Mouse (Mus musculus) C2C12 (cell line): ENCODE measurements at regions not wholly inside any gene's neighbourhood (a gene's known extent, or its start where the extent isn't known, plus 50 kb on each side); places are given as distances from the start of the nearest gene placed in this dataset.

Experiments
- H3K27me3 ChIP-seq: one replicate; pipeline ENCODE4 v1.6.1; 2011; ENCODE audit not compliant: control insufficient read depth, insufficient read depth, insufficient read length
- H3K36me3 ChIP-seq: one replicate; pipeline ENCODE4 v1.6.1; 2011; ENCODE audit not compliant: control insufficient read depth, insufficient read depth
- H3K4me3 ChIP-seq: one replicate; pipeline ENCODE4 v1.5.1; 2011; ENCODE audit warnings: mild to moderate bottlenecking, control low read depth; ENCODE audit not compliant: poor library complexity, insufficient read depth, severe bottlenecking
- H3K79me2 ChIP-seq: one replicate; pipeline ENCODE4 v1.6.1; 2011; ENCODE audit not compliant: control insufficient read depth, insufficient read depth
- H3K79me3 ChIP-seq: one replicate; pipeline ENCODE4 v1.6.1; 2011; ENCODE audit warnings: low read depth, control low read depth
- H3ac ChIP-seq: one replicate; pipeline ENCODE3; 2011; ENCODE audit warnings: low read depth; ENCODE audit not compliant: control insufficient read depth, insufficient read length
- CEBPB ChIP-seq: IDR thresholded peaks from one replicate; pipeline ENCODE4 v1.6.1; 2011; ENCODE audit warnings: low read depth, mild to moderate bottlenecking, control low read depth, moderate library complexity
- CTCF ChIP-seq: IDR thresholded peaks from one replicate; pipeline ENCODE4 v1.5.1; 2011; ENCODE audit not compliant: control insufficient read depth, insufficient read depth, insufficient read length
- FOSL1 ChIP-seq: IDR thresholded peaks from one replicate; pipeline ENCODE4 v1.8.0; 2011; ENCODE audit warnings: mild to moderate bottlenecking, low read length; ENCODE audit not compliant: poor library complexity, insufficient read depth, severe bottlenecking
- MAX ChIP-seq: IDR thresholded peaks from one replicate; pipeline ENCODE4 v1.6.1; 2011; ENCODE audit warnings: mild to moderate bottlenecking, control low read depth
- MYOD1 ChIP-seq: IDR thresholded peaks from one replicate; pipeline ENCODE4 v1.6.1; 2011; ENCODE audit warnings: low read depth; ENCODE audit not compliant: control insufficient read depth, insufficient read length
- MYOG ChIP-seq: IDR thresholded peaks from one replicate; pipeline ENCODE4 v1.6.1; 2011; ENCODE audit not compliant: control insufficient read depth, insufficient read length; ENCODE audit errors: extremely low read depth
- USF1 ChIP-seq: IDR thresholded peaks from one replicate; pipeline ENCODE4 v1.6.1; 2011; ENCODE audit warnings: low read depth, mild to moderate bottlenecking, control low read depth, moderate library complexity

DNA sequence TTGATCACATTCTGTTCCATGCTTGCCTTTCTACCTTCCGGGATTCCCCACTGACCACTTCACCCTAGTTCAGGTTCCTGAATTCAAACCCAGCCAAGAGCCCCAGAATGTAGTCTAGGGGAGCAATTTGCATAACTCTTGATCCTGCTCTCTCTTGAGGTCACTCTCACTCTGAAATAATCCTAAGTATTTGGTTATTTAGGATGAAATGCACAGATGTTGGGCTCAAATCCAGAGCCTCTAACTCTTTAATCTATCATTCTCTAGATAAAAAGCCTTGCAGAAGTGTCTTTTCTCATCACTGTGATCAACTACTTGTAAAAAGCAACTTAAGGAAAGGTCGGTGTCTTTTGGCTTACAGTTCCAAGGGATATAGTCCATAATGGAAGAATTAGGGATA is 57.4 kb upstream of the Ccn6 start:
- H3K36me3 ChIP-seq = no peaks in the 10 kb centered on the region
- no peaks in the 10 kb centered on the region for H3K79me2 ChIP-seq
- TF ChIP-seq USF1 (no peak), MAX (no peak), FOSL1 (no peak), CEBPB (no peak), MYOG (no peak), CTCF (no peak)
- H3K27me3 ChIP-seq = no peaks in the 10 kb centered on the region
- no peak overlapping the region for H3K4me3 ChIP-seq
- no peaks in the 10 kb centered on the region for H3K79me3 ChIP-seq
- H3ac ChIP-seq = no peak overlapping the region

DNA sequence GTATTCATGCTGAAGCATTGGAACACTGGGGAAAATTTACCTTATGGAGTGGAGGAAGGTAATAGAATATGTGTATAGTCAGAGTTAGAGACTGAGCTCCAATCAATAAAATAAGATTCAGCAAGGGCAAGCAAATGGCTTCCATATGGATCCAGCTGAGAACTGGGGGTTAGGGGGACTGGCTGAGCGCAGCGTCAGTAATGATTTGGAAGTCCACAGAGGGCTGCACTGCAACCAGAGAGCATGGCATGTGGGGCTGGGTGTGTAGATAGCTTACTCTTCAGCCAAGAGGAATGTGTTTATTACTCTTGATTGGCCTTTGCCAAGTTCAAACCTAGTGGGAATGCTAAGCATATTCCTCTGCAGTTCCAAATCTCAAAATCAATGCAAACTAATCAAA is 55.8 kb upstream of the Ccn6 start:
- Histone ChIP-seq H3K27me3 (no peaks in the 10 kb centered on the region), H3K4me3 (no peak overlapping the region), H3ac (no peak overlapping the region), H3K79me3 (no peaks in the 10 kb centered on the region), H3K36me3 (no peaks in the 10 kb centered on the region), H3K79me2 (no peaks in the 10 kb centered on the region)
- TF ChIP-seq CEBPB (no peak), MAX (no peak)

DNA sequence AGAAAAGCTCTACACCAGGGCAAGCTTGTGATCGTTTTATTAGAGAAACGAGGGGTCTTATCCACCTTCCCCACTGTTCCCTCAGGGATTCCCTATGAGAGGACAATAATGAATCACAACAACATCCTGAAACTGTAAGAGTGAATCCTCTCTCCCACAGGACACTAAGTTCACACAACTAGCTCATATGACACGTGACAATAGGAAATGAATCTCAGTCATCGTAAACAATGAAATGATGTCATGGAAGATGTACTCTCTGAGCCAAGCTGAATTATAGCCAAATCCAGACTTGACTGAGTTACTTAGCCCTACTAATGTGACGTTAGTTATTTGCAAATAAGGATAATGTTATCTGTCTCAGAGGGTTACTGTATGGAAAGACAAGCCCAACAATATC is 54.6 kb upstream of the Ccn6 start:
- no peak for TF ChIP-seq USF1
- no peak for TF ChIP-seq CEBPB
- no peak for TF ChIP-seq MYOG
- TF ChIP-seq CTCF = no peak
- TF ChIP-seq MAX = no peak
- no peak for TF ChIP-seq FOSL1
- no peak for TF ChIP-seq MYOD1
- Histone ChIP-seq H3K79me2 (no peaks in the 10 kb centered on the region), H3K36me3 (no peaks in the 10 kb centered on the region), H3K4me3 (no peak overlapping the region), H3ac (no peak overlapping the region), H3K79me3 (no peaks in the 10 kb centered on the region), H3K27me3 (no peaks in the 10 kb centered on the region)

GRCm38 (mm10) chr10:39216142-39216904 is 52.7 kb upstream of the Ccn6 start:
- Histone ChIP-seq H3K36me3 (no peaks in the 10 kb centered on the region), H3ac (no peak overlapping the region), H3K4me3 (no peak overlapping the region), H3K79me2 (no peaks in the 10 kb centered on the region), H3K27me3 (no peaks in the 10 kb centered on the region), H3K79me3 (no peaks in the 10 kb centered on the region)
- no peak for TF ChIP-seq CEBPB
- TF ChIP-seq CTCF = no peak

GRCm38 (mm10) chr10:39214563-39214962 is 51.0 kb upstream of the Ccn6 start:
- Histone ChIP-seq H3K27me3 (no peaks in the 10 kb centered on the region), H3ac (no peak overlapping the region), H3K4me3 (no peak overlapping the region), H3K36me3 (no peaks in the 10 kb centered on the region), H3K79me3 (no peaks in the 10 kb centered on the region), H3K79me2 (no peaks in the 10 kb centered on the region)
- no peak for TF ChIP-seq MYOG
- no peak for TF ChIP-seq FOSL1
- TF ChIP-seq MAX = no peak
- TF ChIP-seq CEBPB = no peak
- TF ChIP-seq CTCF = no peak
- no peak for TF ChIP-seq MYOD1
- no peak for TF ChIP-seq USF1
